Mouse (Mus musculus): Measurements from ENCODE around the gene Ifi207.

Gene Ifi207

GRCm38 (mm10) chr1:173741656-173742055 lies at the start of gene Ifi207:
Gene Ifi207 (minus strand): TSS chr1:173741747.
- 69% methylated on average over 4 of the region's 4 CpGs for whole genome bisulfite sequencing

GRCm38 (mm10) chr1:173773457-173773856 lies 31.9 kb upstream of the Ifi207 start:
- 58% methylated on average over 3 of the region's 3 CpGs for WGBS

GRCm38 (mm10) chr1:173766848-173767617 lies 25.5 kb upstream of the Ifi207 start, which contains the start of gene Ifi204:
Gene Ifi204 (minus strand): TSS chr1:173766943.
- WGBS, result 75% methylated on average over 5 of the region's 5 CpGs

GRCm38 (mm10) chr1:173760032-173760431 lies 18.5 kb upstream of the Ifi207 start:
- whole genome bisulfite sequencing, result 86% methylated on average over 5 of the region's 5 CpGs

- WGBS, result 69% methylated on average over 1 of the region's 1 CpGs
These were observed 715 bp upstream of the Ifi207 start for GRCm38 (mm10) chr1:173742262-173742661.

GRCm38 (mm10) chr1:173736986-173737385 lies 4.6 kb downstream of the Ifi207 start:
- WGBS, result 48% methylated on average over 2 of the region's 2 CpGs

GRCm38 (mm10) chr1:173735015-173735414 lies 6.5 kb downstream of the Ifi207 start:
- 91% methylated on average over 4 of the region's 4 CpGs for WGBS

GRCm38 (mm10) chr1:173733219-173733618 lies 8.3 kb downstream of the Ifi207 start:
- WGBS, result 58% methylated on average over 7 of the region's 7 CpGs

GRCm38 (mm10) chr1:173694270-173694669 lies 47.3 kb downstream of the Ifi207 start:
- WGBS, result 70% methylated on average over 1 of the region's 1 CpGs

GRCm38 (mm10) chr1:173678605-173679004 lies 62.9 kb downstream of the Ifi207 start:
- 92% methylated on average over 1 of the region's 1 CpGs for WGBS

GRCm38 (mm10) chr1:173673458-173674097 lies 68.0 kb downstream of the Ifi207 start, which contains the start of gene Ifi208:
Gene Ifi208 (plus strand): TSS chr1:173673675.
- 44% methylated on average over 3 of the region's 3 CpGs for WGBS

Data from cerebral cortex, adult 2 months (tissue).